Mouse (Mus musculus) forebrain, embryonic 13.5 days (tissue): Measurements from ENCODE around the gene Tmx1. TPM values are rescaled to one million over a fixed set of nuclear protein-coding genes. Genes with fewer than 3 reads are reported as not detected.
A peak's percentile ranks its signal among the peaks of the same experiment; 100 is the strongest.

Experiments used
- ATAC-seq: fragments of 200-750 bp; cut with Nextera tagmentation; 2 replicates; pipeline ENCODE4 v1.8.0; 2017
- H3K27ac ChIP-seq: fragments of 300-500 bp; sonication (generic); 2 replicates; pipeline ENCODE4 v1.5.1; 2015; ENCODE audit warnings: inconsistent platforms, mild to moderate bottlenecking, moderate library complexity
- H3K27me3 ChIP-seq: fragments of 300-500 bp; sonication (generic); 2 replicates; pipeline ENCODE4 v1.6.1; 2015; ENCODE audit warnings: mild to moderate bottlenecking, inconsistent platforms
- H3K36me3 ChIP-seq: fragments of 300-500 bp; sonication (generic); 2 replicates; pipeline ENCODE4 v1.6.1; 2015; ENCODE audit warnings: mild to moderate bottlenecking, inconsistent platforms; ENCODE audit not compliant: poor library complexity, severe bottlenecking
- H3K4me1 ChIP-seq: fragments of 300-500 bp; sonication (generic); 2 replicates; pipeline ENCODE4 v1.6.1; 2015; ENCODE audit warnings: inconsistent platforms
- H3K4me2 ChIP-seq: fragments of 300-500 bp; sonication (generic); 2 replicates; pipeline ENCODE4 v1.6.1; 2015; ENCODE audit warnings: inconsistent platforms, mild to moderate bottlenecking, moderate library complexity
- H3K4me3 ChIP-seq: fragments of 300-500 bp; sonication (generic); 2 replicates; pipeline ENCODE4 v1.5.1; 2015; ENCODE audit warnings: mild to moderate bottlenecking, inconsistent platforms
- H3K9ac ChIP-seq: fragments of 300-500 bp; sonication (generic); 2 replicates; pipeline ENCODE4 v1.6.1; 2015; ENCODE audit warnings: mild to moderate bottlenecking, inconsistent platforms
- H3K9me3 ChIP-seq: fragments of 300-500 bp; sonication (generic); replicated peaks from 2 replicates; pipeline ENCODE4 v1.6.1; 2016; ENCODE audit warnings: inconsistent platforms
- WGBS: fragments of 180-500 bp; shearing (Covaris S2); methylation state at CpG from one replicate; pipeline ENCODE4 v1.1.7; 2015; 5-methylcytosine and 5-hydroxymethylcytosine counted together
- polyA plus RNA-seq: library from polyadenylated mRNA; unstranded; fragments of >200 nt; fragmentation: Nextera tagmentation; extraction: Ambion mirVana; gene quantifications from 2 replicates; pipeline ENCODE4 v1.2.1, GENCODE M21; 2015

Gene Tmx1
- 133 and 142 TPM in 2 replicates for polyA plus RNA-seq

GRCm38 (mm10) chr12:70452726-70453645 lies at the start of gene Tmx1:
Gene Tmx1 (plus strand): TSS chr12:70453095.
- peak within 1 kb of the TSS; percentile 89 for H3K9ac ChIP-seq
- H3K4me1 ChIP-seq = peaks cover 23% of the 10 kb centered on the region
- peak within 1 kb of the TSS; percentile 45; the same call in 1 of the 2 replicates for H3K27ac ChIP-seq
- under 1% methylated on average over 57 of the region's 58 CpGs for WGBS
- H3K36me3 ChIP-seq = peaks cover 8% of the 10 kb centered on the region
- H3K27me3 ChIP-seq = no peaks in the 10 kb centered on the region
- peak within 1 kb of the TSS; percentile 59 for H3K4me2 ChIP-seq
- peak within 1 kb of the TSS; percentile 77 for H3K4me3 ChIP-seq
- no peaks in the 10 kb centered on the region for H3K9me3 ChIP-seq
- peak; percentile 99 for ATAC-seq

GRCm38 (mm10) chr12:70404327-70404726 lies 48.6 kb upstream of the Tmx1 start:
- 68% methylated on average over 6 of the region's 6 CpGs for WGBS
- H3K4me2 ChIP-seq = no peak overlapping the region
- H3K36me3 ChIP-seq = no peaks in the 10 kb centered on the region
- no peaks in the 10 kb centered on the region for H3K27me3 ChIP-seq
- no peak overlapping the region for H3K4me3 ChIP-seq
- no peak overlapping the region for H3K27ac ChIP-seq
- H3K9me3 ChIP-seq = no peaks in the 10 kb centered on the region
- H3K9ac ChIP-seq = no peak overlapping the region
- no peak for ATAC-seq
- no peaks in the 10 kb centered on the region for H3K4me1 ChIP-seq

DNA sequence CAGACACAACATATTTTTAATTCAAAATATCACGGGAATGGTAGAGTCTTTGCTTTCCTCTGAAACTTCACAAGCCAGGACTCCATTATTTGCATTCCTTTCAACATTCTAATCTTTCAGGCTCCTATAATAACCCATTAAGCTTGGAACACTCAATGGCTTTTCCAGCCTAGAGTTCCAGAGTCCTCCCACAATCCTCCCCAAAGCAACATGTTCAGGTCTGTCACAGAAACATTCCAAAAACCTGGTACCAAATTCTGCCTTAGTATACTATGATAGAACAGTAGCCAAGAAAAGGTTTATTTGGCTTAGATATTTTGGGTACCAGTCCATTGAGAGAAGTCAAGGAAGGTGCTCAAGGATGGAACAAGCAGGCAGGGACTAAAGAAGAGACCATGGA lies 44.5 kb upstream of the Tmx1 start:
- Histone ChIP-seq H3K9me3 (no peaks in the 10 kb centered on the region), H3K4me3 (no peak overlapping the region), H3K4me2 (no peak overlapping the region), H3K9ac (no peak overlapping the region), H3K27me3 (no peaks in the 10 kb centered on the region), H3K4me1 (no peaks in the 10 kb centered on the region), H3K36me3 (no peaks in the 10 kb centered on the region), H3K27ac (no peak overlapping the region)
- WGBS = 86% methylated on average over 1 of the region's 1 CpGs
- no peak for ATAC-seq

- no peak overlapping the region for H3K27ac ChIP-seq
- WGBS = 79% methylated on average over 2 of the region's 2 CpGs
- H3K4me2 ChIP-seq = no peak overlapping the region
- H3K9me3 ChIP-seq = no peaks in the 10 kb centered on the region
- H3K4me3 ChIP-seq = no peak overlapping the region
- no peak overlapping the region for H3K9ac ChIP-seq
- no peaks in the 10 kb centered on the region for H3K36me3 ChIP-seq
- H3K4me1 ChIP-seq = no peaks in the 10 kb centered on the region
- H3K27me3 ChIP-seq = no peaks in the 10 kb centered on the region
- ATAC-seq = no peak
Observed at GRCm38 (mm10) chr12:70409600-70409999, 43.3 kb upstream of the Tmx1 start.

DNA sequence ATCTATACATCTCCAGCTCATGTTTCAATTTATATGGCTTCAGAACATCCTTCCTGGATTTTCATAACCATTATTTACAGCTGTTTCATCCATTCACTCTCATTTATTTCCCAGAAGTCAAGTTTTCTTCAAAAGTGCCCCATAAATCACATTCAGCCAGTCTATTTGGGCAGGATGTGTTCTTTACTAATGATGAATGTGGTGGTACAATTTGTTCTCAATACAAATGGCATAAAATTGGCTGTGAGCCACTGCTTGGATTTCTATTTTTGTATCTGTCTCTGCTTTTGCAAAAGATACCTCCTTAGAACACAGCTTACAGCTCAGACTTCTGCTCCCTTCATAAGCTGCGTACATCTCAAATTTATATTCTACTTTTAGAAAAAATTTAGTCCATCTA lies 32.7 kb upstream of the Tmx1 start:
- Histone ChIP-seq H3K27me3 (no peaks in the 10 kb centered on the region), H3K4me1 (peaks cover 4% of the 10 kb centered on the region; the same call in 1 of the 2 replicates), H3K4me2 (no peak overlapping the region), H3K36me3 (no peaks in the 10 kb centered on the region), H3K27ac (no peak overlapping the region), H3K9ac (no peak overlapping the region), H3K9me3 (no peaks in the 10 kb centered on the region), H3K4me3 (no peak overlapping the region)
- WGBS = 87% methylated on average over 1 of the region's 1 CpGs
- ATAC-seq = no peak

DNA sequence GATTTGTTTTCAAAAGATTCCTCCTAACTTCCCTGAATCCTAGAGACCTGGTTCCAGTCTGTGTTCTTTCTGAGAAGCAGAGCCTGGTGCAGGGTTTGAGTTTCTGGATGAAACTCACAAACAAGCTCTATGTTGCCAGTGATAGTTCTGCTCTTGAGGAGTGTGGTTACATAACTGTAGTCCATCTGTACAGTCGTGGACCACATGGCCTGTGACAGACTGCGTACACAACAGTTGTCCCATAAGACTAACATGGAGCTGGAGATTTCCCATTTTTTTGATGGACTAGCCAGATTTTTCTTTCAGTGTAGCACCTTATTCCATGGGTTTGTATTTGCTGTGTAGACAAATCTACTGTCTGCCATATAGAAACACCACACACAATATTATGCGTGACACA lies 31.9 kb upstream of the Tmx1 start:
- no peak overlapping the region for H3K9ac ChIP-seq
- no peaks in the 10 kb centered on the region for H3K36me3 ChIP-seq
- WGBS = 89% methylated on average over 3 of the region's 3 CpGs
- H3K4me1 ChIP-seq = peaks cover 4% of the 10 kb centered on the region; the same call in 1 of the 2 replicates
- no peak overlapping the region for H3K4me3 ChIP-seq
- H3K9me3 ChIP-seq = no peaks in the 10 kb centered on the region
- H3K4me2 ChIP-seq = no peak overlapping the region
- H3K27me3 ChIP-seq = no peaks in the 10 kb centered on the region
- no peak for ATAC-seq
- H3K27ac ChIP-seq = no peak overlapping the region

DNA sequence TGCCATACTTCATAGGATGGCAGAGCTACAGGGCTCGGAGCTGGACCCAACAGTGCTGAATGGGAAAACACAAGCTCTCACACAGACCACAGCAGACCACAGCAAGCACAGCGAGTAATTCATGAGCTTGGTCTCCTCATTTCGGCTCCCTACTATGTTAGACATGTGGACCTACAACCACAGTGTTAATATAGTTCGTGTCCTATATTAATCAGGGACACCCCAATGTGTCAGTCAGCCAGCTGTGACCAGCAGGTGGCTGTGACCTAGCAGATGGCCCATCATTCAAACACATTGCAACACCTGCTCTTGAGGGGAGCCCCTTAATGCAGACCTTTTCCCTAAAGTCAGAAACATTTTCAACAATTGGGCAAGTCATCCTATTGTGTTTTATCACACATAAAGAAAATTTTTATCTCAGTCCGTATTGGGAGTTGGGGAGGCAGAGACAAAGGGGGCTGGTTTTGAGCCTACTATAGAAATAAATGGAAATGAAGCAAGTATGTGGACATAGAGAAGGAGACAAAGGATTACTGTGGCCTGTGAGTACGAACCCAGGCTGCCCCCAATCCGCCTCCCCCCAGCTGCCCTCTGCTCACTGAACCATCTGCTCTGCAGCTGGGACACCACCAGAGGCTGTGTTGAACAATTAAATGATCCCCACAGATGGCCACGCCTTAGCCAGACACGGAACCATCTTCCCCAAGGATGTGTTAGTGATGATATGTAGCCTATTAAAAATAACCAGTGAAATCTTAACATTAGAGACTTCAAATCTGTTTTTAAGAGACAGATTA lies 30.4 kb upstream of the Tmx1 start:
- Histone ChIP-seq H3K4me3 (no peak overlapping the region), H3K4me1 (peaks cover 4% of the 10 kb centered on the region; the same call in 1 of the 2 replicates), H3K4me2 (no peak overlapping the region), H3K27me3 (no peaks in the 10 kb centered on the region), H3K27ac (peak overlapping the region; percentile 31; the same call in 1 of the 2 replicates), H3K9me3 (no peaks in the 10 kb centered on the region), H3K9ac (no peak overlapping the region), H3K36me3 (no peaks in the 10 kb centered on the region)
- whole genome bisulfite sequencing = 57% methylated on average over 9 of the region's 9 CpGs
- ATAC-seq = peak; percentile 45; the same call in 1 of the 2 replicates

DNA sequence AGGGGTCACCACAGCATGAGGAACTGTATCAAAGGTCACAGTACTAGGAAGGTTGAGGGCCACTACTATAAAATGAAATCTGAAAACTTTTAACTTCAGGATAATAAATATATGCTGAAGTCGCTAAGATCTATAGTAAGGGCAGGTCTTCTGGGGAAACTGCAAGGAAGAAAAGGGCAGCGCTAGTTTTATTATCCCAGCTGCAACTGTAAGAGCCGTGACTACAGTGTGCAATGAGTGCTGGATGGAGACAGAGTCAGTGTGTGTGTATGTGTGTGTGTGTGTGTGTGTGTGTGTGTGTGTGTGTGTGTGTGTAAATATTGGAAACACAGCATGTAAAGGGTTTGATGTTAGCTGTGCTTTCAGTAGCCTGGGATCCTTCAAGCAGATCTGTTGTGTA lies 25.0 kb upstream of the Tmx1 start:
- Histone ChIP-seq H3K4me2 (no peak overlapping the region), H3K9ac (no peak overlapping the region), H3K36me3 (no peaks in the 10 kb centered on the region), H3K4me3 (no peak overlapping the region), H3K9me3 (no peaks in the 10 kb centered on the region), H3K27me3 (no peaks in the 10 kb centered on the region), H3K27ac (no peak overlapping the region), H3K4me1 (peaks cover 3% of the 10 kb centered on the region; the same call in 1 of the 2 replicates)
- 77% methylated on average over 3 of the region's 3 CpGs for WGBS
- no peak for ATAC-seq

GRCm38 (mm10) chr12:70429637-70430036 lies 23.3 kb upstream of the Tmx1 start:
- 86% methylated on average over 4 of the region's 4 CpGs for WGBS
- ATAC-seq = no peak

GRCm38 (mm10) chr12:70430307-70430950 lies 22.5 kb upstream of the Tmx1 start:
- Histone ChIP-seq H3K27me3 (no peaks in the 10 kb centered on the region), H3K9ac (no peak overlapping the region), H3K9me3 (no peaks in the 10 kb centered on the region), H3K36me3 (no peaks in the 10 kb centered on the region), H3K27ac (no peak overlapping the region), H3K4me2 (no peak overlapping the region), H3K4me1 (peaks cover 3% of the 10 kb centered on the region; the same call in 1 of the 2 replicates), H3K4me3 (no peak overlapping the region)
- ATAC-seq = peak; percentile 48
- 27% methylated on average over 8 of the region's 8 CpGs for WGBS

More at GRCm38 (mm10) chr12:70429637-70430036, 23.3 kb upstream of the Tmx1 start:
- peaks cover 3% of the 10 kb centered on the region; the same call in 1 of the 2 replicates for H3K4me1 ChIP-seq
- H3K27ac ChIP-seq = no peak overlapping the region
- H3K4me3 ChIP-seq = no peak overlapping the region
- no peaks in the 10 kb centered on the region for H3K27me3 ChIP-seq
- H3K9me3 ChIP-seq = no peaks in the 10 kb centered on the region
- H3K4me2 ChIP-seq = no peak overlapping the region
- no peaks in the 10 kb centered on the region for H3K36me3 ChIP-seq
- no peak overlapping the region for H3K9ac ChIP-seq

- ATAC-seq = peak; percentile 88
- WGBS = 57% methylated on average over 5 of the region's 5 CpGs
- Histone ChIP-seq H3K4me3 (no peak overlapping the region), H3K36me3 (no peaks in the 10 kb centered on the region), H3K27me3 (no peaks in the 10 kb centered on the region), H3K27ac (0 out of 2 replicates have a peak overlapping the region, but pooled peaks have one; percentile 25), H3K9me3 (no peaks in the 10 kb centered on the region), H3K4me1 (peaks cover 3% of the 10 kb centered on the region; the same call in 1 of the 2 replicates), H3K9ac (no peak overlapping the region), H3K4me2 (no peak overlapping the region)
Observed at GRCm38 (mm10) chr12:70431428-70431827, 21.5 kb upstream of the Tmx1 start.
